Mouse (Mus musculus): Measurements from ENCODE around the gene Gm39566.

GRCm38 (mm10) chr11:69778258-69778982 is 36.7 kb downstream of the Gm39566 start:
- TF ChIP-seq CTCF (IDR thresholded peaks at IDR 0.05; ENCODE audit: extremely low read depth, insufficient read length, insufficient replicate concordance, low read depth, low read length) (no peak), POLR2A (IDR thresholded peaks at IDR 0.05; ENCODE audit: low read depth, low read length) (no peak)
